Mouse (Mus musculus) lung, embryonic 15.5 days (tissue): ENCODE results near the gene Serping1. TPM values are rescaled to one million over a fixed set of nuclear protein-coding genes. Genes with fewer than 3 reads are reported as not detected.

Experiments used
- ATAC-seq: fragments of 200-750 bp; cut with Nextera tagmentation; 2 replicates; pipeline ENCODE4 v1.8.0; 2017; ENCODE audit warnings: moderate number of reproducible peaks, borderline replicate concordance; ENCODE audit not compliant: low FRiP score, low TSS enrichment; ENCODE audit errors: extremely low read depth
- H3K27ac ChIP-seq: fragments of 300-500 bp; sonication (generic); 2 replicates; pipeline ENCODE4 v1.5.1; 2015; ENCODE audit warnings: moderate library complexity, mild to moderate bottlenecking, inconsistent platforms
- H3K27me3 ChIP-seq: fragments of 300-500 bp; sonication (generic); 2 replicates; pipeline ENCODE4 v1.6.1; 2015; ENCODE audit warnings: inconsistent platforms
- H3K36me3 ChIP-seq: fragments of 300-500 bp; sonication (generic); 2 replicates; pipeline ENCODE4 v1.6.1; 2015; ENCODE audit warnings: inconsistent platforms
- H3K4me1 ChIP-seq: fragments of 300-500 bp; sonication (generic); 2 replicates; pipeline ENCODE4 v1.6.1; 2015; ENCODE audit warnings: inconsistent platforms
- H3K4me2 ChIP-seq: fragments of 300-500 bp; sonication (generic); 2 replicates; pipeline ENCODE4 v1.6.1; 2015; ENCODE audit warnings: inconsistent platforms, mild to moderate bottlenecking, moderate library complexity
- H3K4me3 ChIP-seq: fragments of 300-500 bp; sonication (generic); 2 replicates; pipeline ENCODE4 v1.5.1; 2015; ENCODE audit warnings: mild to moderate bottlenecking, inconsistent platforms
- H3K9ac ChIP-seq: fragments of 300-500 bp; sonication (generic); 2 replicates; pipeline ENCODE4 v1.6.1; 2015; ENCODE audit warnings: inconsistent platforms
- H3K9me3 ChIP-seq: fragments of 300-500 bp; sonication (generic); 2 replicates; pipeline ENCODE4 v1.6.1; 2016; ENCODE audit warnings: inconsistent platforms
- WGBS: fragments of 180-500 bp; shearing (Covaris S2); methylation state at CpG from one replicate; pipeline ENCODE4 v1.1.7; 2015; 5-methylcytosine and 5-hydroxymethylcytosine counted together
- microRNA counts: library from miRNA; unstranded; fragments of <30 nt; microRNA quantifications from one replicate; lab custom pipeline; 2016
- microRNA-seq: library from miRNA; unstranded; fragments of <30 nt; microRNA quantifications from one replicate; pipeline ENCODE4, GENCODE M21; 2016
- polyA plus RNA-seq: library from polyadenylated mRNA; unstranded; fragments of >200 nt; fragmentation: Nextera tagmentation; extraction: Ambion mirVana; gene quantifications from 2 replicates; pipeline ENCODE4 v1.2.1, GENCODE M21; 2015

Serping1 gene
- polyA plus RNA-seq, 1 experiment from 2014 or later: 104 TPM

GRCm38 (mm10) chr2:84725770-84726169 lies 49.5 kb downstream of the Serping1 start:
- Histone ChIP-seq H3K36me3 (peaks cover 24% of the 10 kb centered on the region), H3K27me3 (no peaks in the 10 kb centered on the region), H3K4me2 (peak overlapping the region; percentile 85; the same call in 1 of the 2 replicates), H3K27ac (no peak overlapping the region), H3K4me3 (no peak overlapping the region), H3K4me1 (peaks cover 15% of the 10 kb centered on the region), H3K9me3 (no peaks in the 10 kb centered on the region), H3K9ac (no peak overlapping the region)
- 90% methylated on average over 10 of the region's 10 CpGs for WGBS
- ATAC-seq: no peak

- 93% methylated on average over 14 of the region's 14 CpGs for WGBS
- H3K4me2 ChIP-seq: no peak overlapping the region
Measured at GRCm38 (mm10) chr2:84723856-84724255, 51.4 kb downstream of the Serping1 start.

GRCm38 (mm10) chr2:84721182-84721581 lies 54.1 kb downstream of the Serping1 start:
- no peak overlapping the region for H3K4me2 ChIP-seq
- no peaks in the 10 kb centered on the region for H3K9me3 ChIP-seq
- ATAC-seq: no peak
- peaks cover 24% of the 10 kb centered on the region for H3K36me3 ChIP-seq
- WGBS: 85% methylated on average over 3 of the region's 3 CpGs
- no peaks in the 10 kb centered on the region for H3K27me3 ChIP-seq
- H3K27ac ChIP-seq: no peak overlapping the region
- H3K4me1 ChIP-seq: peaks cover 15% of the 10 kb centered on the region
- H3K4me3 ChIP-seq: no peak overlapping the region
- no peak overlapping the region for H3K9ac ChIP-seq

More at GRCm38 (mm10) chr2:84723856-84724255, 51.4 kb downstream of the Serping1 start:
- Histone ChIP-seq H3K27ac (no peak overlapping the region), H3K4me1 (peaks cover 15% of the 10 kb centered on the region), H3K36me3 (peaks cover 24% of the 10 kb centered on the region), H3K9ac (no peak overlapping the region), H3K9me3 (no peaks in the 10 kb centered on the region), H3K27me3 (no peaks in the 10 kb centered on the region), H3K4me3 (no peak overlapping the region)
- ATAC-seq: no peak

GRCm38 (mm10) chr2:84720718-84721117 lies 54.5 kb downstream of the Serping1 start:
- Histone ChIP-seq H3K9ac (no peak overlapping the region), H3K27me3 (no peaks in the 10 kb centered on the region), H3K27ac (no peak overlapping the region), H3K36me3 (peaks cover 24% of the 10 kb centered on the region), H3K4me1 (peaks cover 11% of the 10 kb centered on the region), H3K4me2 (no peak overlapping the region), H3K4me3 (no peak overlapping the region), H3K9me3 (no peaks in the 10 kb centered on the region)
- ATAC-seq: no peak
- 91% methylated on average over 2 of the region's 2 CpGs for WGBS

GRCm38 (mm10) chr2:84717357-84717756 lies 57.9 kb downstream of the Serping1 start:
- no peak overlapping the region for H3K9ac ChIP-seq
- no peaks in the 10 kb centered on the region for H3K9me3 ChIP-seq
- no peak for ATAC-seq
- H3K36me3 ChIP-seq: peaks cover 10% of the 10 kb centered on the region; the same call in 1 of the 2 replicates
- no peak overlapping the region for H3K27ac ChIP-seq
- WGBS: 90% methylated on average over 4 of the region's 4 CpGs
- peaks cover 13% of the 10 kb centered on the region for H3K4me1 ChIP-seq
- no peak overlapping the region for H3K4me2 ChIP-seq
- no peaks in the 10 kb centered on the region for H3K27me3 ChIP-seq
- H3K4me3 ChIP-seq: no peak overlapping the region

GRCm38 (mm10) chr2:84716423-84717355 lies 58.6 kb downstream of the Serping1 start:
- H3K4me3 ChIP-seq: peak overlapping the region; percentile 94
- 24% methylated on average over 9 of the region's 9 CpGs for WGBS
- no peaks in the 10 kb centered on the region for H3K9me3 ChIP-seq
- H3K27ac ChIP-seq: peak overlapping the region; percentile 97
- H3K9ac ChIP-seq: peak overlapping the region; percentile 76
- peaks cover 7% of the 10 kb centered on the region; the same call in 1 of the 2 replicates for H3K36me3 ChIP-seq
- H3K4me2 ChIP-seq: peak overlapping the region; percentile 73
- no peak for ATAC-seq
- H3K4me1 ChIP-seq: peaks cover 13% of the 10 kb centered on the region
- H3K27me3 ChIP-seq: no peaks in the 10 kb centered on the region

- under 1% methylated on average over 33 of the region's 33 CpGs for WGBS
- Histone ChIP-seq H3K9ac (peak overlapping the region; percentile 76), H3K27me3 (no peaks in the 10 kb centered on the region), H3K9me3 (no peaks in the 10 kb centered on the region), H3K4me2 (peak overlapping the region; percentile 73), H3K36me3 (peaks cover 2% of the 10 kb centered on the region), H3K4me3 (peak overlapping the region; percentile 94), H3K4me1 (peaks cover 13% of the 10 kb centered on the region), H3K27ac (peak overlapping the region; percentile 97)
- peak; percentile 95 for ATAC-seq
Measured at GRCm38 (mm10) chr2:84715562-84716361, 59.5 kb downstream of the Serping1 start.

MicroRNAs encoded within 50 kb of the gene (microRNA counts, 519-probe panel; counts per million panel counts)
- microRNA mmu-miR-130a (lab: Ali Mortazavi, UCI): 4,405 counts per million, percentile 99 among the panel's probes with 10 or more counts

Small RNA genes lying within 50 kb of the gene (microRNA-seq; reads per million reads assigned to microRNA genes)
- 32,961 reads per million, percentile 98 among the genes with 10 or more reads in this experiment for gene Mir130a

Other genes with a start within 250 kb of the Serping1 start
- gene Ctnnd1, start 124.7 kb downstream of the Serping1 start, polyA plus RNA-seq: 61.5 and 66.0 TPM in 2 replicates
- gene Btbd18, start 116.4 kb downstream of the Serping1 start, polyA plus RNA-seq: 0.13 and 0.22 TPM in 2 replicates
- 356 and 375 TPM in 2 replicates for gene Selenoh, start 104.7 kb downstream of the Serping1 start, polyA plus RNA-seq
- gene Gm28635, start 97.4 kb downstream of the Serping1 start, polyA plus RNA-seq: not detected in 2 replicates
- 37.1 and 38.0 TPM in 2 replicates for gene Med19, start 97.0 kb downstream of the Serping1 start, polyA plus RNA-seq
- gene Tmx2, start 96.3 kb downstream of the Serping1 start, polyA plus RNA-seq: 118 and 121 TPM in 2 replicates
- 24.5 and 24.9 TPM in 2 replicates for gene Zdhhc5, start 60.3 kb downstream of the Serping1 start, polyA plus RNA-seq
- gene Clp1, start 48.1 kb downstream of the Serping1 start, polyA plus RNA-seq: 27.1 and 29.3 TPM in 2 replicates
- gene Ypel4, start 41.4 kb downstream of the Serping1 start, polyA plus RNA-seq: 6.3 and 6.6 TPM in 2 replicates
- gene Gm19426, start 31.8 kb downstream of the Serping1 start, polyA plus RNA-seq: 7.3 and 9.8 TPM in 2 replicates
- gene Ube2l6, start 23.4 kb upstream of the Serping1 start, polyA plus RNA-seq: 63.8 and 63.9 TPM in 2 replicates
- 0.20 and 0.27 TPM in 2 replicates for gene Smtnl1, start 47.2 kb upstream of the Serping1 start, polyA plus RNA-seq
- gene Timm10, start 51.6 kb upstream of the Serping1 start, polyA plus RNA-seq: 44.3 and 48.0 TPM in 2 replicates
- 15.1 and 15.9 TPM in 2 replicates for gene Slc43a1, start 63.4 kb upstream of the Serping1 start, polyA plus RNA-seq
- 0.70 and 0.79 TPM in 2 replicates for gene Rtn4rl2, start 111.3 kb upstream of the Serping1 start, polyA plus RNA-seq
- gene Slc43a3, start 161.1 kb upstream of the Serping1 start, polyA plus RNA-seq: 78.5 and 89.7 TPM in 2 replicates
- 0.20 and 0.24 TPM in 2 replicates for gene Prg2, start 205.0 kb upstream of the Serping1 start, polyA plus RNA-seq
- gene Prg3, start 212.8 kb upstream of the Serping1 start, polyA plus RNA-seq: not detected in 2 replicates